Mouse (Mus musculus): ENCODE data around the gene Hoxb5. TPM values are rescaled to one million over a fixed set of nuclear protein-coding genes. Genes with fewer than 3 reads are reported as not detected.
A peak's percentile ranks its signal among the peaks of the same experiment; 100 is the strongest.

Hoxb5 gene
- polyA plus RNA-seq, 1 experiment from 2014 or later: 216 TPM

DNA sequence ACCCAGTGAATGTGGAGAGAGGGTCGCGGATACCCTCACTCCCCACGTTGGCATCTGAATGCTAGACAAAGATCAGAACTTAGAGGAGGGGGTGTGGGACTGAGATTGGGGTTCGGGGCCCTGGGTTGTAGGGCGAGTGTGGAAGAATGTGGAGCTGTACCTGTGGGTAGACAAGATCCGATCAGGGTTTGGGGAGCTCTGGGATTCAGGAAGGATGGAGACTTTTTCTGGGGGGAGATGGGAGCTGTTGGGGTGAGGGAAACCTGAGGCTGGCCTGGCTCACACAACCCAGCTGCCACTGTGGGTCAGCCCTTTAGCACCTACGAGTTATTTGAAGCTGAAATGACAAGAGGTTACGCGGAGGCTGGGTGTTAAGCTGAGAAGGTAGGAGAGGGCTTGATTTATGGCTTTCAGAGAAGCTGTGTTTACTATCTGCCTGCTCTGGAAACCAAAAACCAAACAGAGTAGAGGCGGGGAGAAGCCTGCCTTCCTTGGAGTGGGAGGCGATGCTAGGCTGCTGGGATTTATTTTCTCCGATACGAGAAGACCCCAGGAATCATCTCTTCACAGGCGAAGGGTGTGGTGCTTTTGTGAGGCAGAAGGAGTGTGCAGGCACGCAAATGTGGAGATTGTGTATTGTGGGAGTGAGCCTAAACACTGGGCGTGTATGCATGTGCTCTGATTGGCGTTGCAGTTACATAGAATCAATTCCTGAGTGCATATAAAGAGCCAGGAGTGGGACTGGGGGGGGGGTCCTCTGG lies 30.3 kb downstream of the Hoxb5 start:
- Histone ChIP-seq H3K9ac (peak overlapping the region; percentile 99), H3K27ac (peak overlapping the region; percentile 100), H3K4me2 (peak overlapping the region; percentile 83), H3K9me3 (no peaks in the 10 kb centered on the region), H3K27me3 (peaks cover 99% of the 10 kb centered on the region), H3K36me3 (no peaks in the 10 kb centered on the region; the same call in 1 of the 2 replicates), H3K4me1 (replicated peaks) (peaks cover 38% of the 10 kb centered on the region), H3K4me3 (peak overlapping the region; percentile 57)
- WGBS: 2% methylated on average over 17 of the region's 17 CpGs
- ATAC-seq (ENCODE audit: low FRiP score): no peak

DNA sequence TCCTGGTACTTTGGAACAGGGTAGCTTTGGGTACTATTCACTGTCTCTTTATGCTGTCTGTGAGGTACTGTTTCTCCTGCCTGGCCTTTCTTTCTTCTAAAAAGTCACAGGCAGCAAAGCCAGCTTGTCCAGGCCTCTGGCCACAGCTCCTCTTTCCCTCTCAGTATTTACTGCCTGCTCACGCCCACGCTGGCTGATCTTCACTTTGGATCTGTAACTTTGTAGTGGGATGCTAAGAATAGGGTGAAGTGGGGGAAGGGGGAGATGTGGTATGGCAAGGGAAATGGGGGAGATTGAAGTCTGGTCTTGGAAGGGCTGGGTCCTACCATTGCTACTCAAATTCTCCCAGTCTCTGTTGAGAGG lies 30.8 kb downstream of the Hoxb5 start:
- ATAC-seq (ENCODE audit: low FRiP score): no peak
- Histone ChIP-seq H3K27ac (peak overlapping the region; percentile 100), H3K9ac (peak overlapping the region; percentile 99), H3K4me1 (replicated peaks) (peaks cover 43% of the 10 kb centered on the region), H3K9me3 (no peaks in the 10 kb centered on the region), H3K27me3 (peaks cover 99% of the 10 kb centered on the region), H3K4me2 (peak overlapping the region; percentile 83), H3K4me3 (peak overlapping the region; percentile 57), H3K36me3 (no peaks in the 10 kb centered on the region; the same call in 1 of the 2 replicates)
- WGBS: 8% methylated on average over 2 of the region's 2 CpGs

DNA sequence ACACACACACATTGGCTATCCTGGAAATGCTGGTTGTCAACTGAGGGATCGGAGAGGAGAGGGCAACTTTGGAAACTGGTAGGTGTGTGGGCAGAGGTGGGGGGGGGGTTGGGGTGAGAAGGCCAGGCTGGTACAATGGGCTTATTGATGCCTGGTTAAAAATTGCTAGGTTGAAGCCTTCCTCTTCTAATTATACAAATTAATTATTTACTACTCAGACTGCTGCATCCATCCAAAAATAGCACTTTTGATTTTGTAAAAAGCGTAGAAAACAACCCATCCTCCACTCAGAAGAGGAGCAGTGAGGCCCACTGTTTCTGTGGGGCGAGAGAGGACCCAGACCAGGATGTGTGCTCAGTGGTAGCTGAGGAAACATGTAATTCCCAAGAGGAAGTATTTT lies 31.9 kb downstream of the Hoxb5 start:
- H3K9me3 ChIP-seq: no peaks in the 10 kb centered on the region
- peak; percentile 3; the same call in 1 of the 2 replicates for ATAC-seq (ENCODE audit: low FRiP score)
- peaks cover 51% of the 10 kb centered on the region for H3K4me1 ChIP-seq (replicated peaks)
- peak overlapping the region; percentile 57 for H3K4me3 ChIP-seq
- peaks cover 99% of the 10 kb centered on the region for H3K27me3 ChIP-seq
- WGBS: 22% methylated on average over 3 of the region's 3 CpGs
- no peaks in the 10 kb centered on the region; the same call in 1 of the 2 replicates for H3K36me3 ChIP-seq
- H3K9ac ChIP-seq: peak overlapping the region; percentile 99
- H3K4me2 ChIP-seq: peak overlapping the region; percentile 83
- H3K27ac ChIP-seq: peak overlapping the region; percentile 100

DNA sequence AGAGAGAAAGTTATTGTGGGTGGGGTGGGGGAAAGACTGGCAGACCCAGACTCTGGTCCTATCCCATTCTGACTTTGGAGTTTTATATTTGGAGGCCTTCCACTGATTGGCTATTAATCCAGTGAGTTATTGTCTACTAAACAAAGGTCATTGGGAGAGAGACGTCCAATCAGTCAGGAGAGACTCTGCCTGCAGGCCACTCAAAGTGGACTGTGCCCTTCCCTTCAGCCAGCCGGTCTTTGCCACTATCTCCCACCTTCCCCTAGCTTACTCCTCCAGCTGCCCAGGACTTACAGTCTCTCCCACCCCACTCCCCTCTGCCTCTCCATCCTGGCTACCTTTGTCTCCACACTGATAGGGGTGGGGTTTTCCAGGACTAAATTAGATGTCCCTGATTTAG lies 33.5 kb downstream of the Hoxb5 start:
- Histone ChIP-seq H3K27me3 (peaks cover 95% of the 10 kb centered on the region), H3K4me3 (peak overlapping the region; percentile 57), H3K36me3 (no peaks in the 10 kb centered on the region; the same call in 1 of the 2 replicates), H3K4me2 (peak overlapping the region; percentile 83), H3K9me3 (no peaks in the 10 kb centered on the region), H3K27ac (peak overlapping the region; percentile 100), H3K9ac (peak overlapping the region; percentile 99), H3K4me1 (replicated peaks) (peaks cover 44% of the 10 kb centered on the region)
- no peak for ATAC-seq (ENCODE audit: low FRiP score)
- 3% methylated on average over 2 of the region's 2 CpGs for WGBS

DNA sequence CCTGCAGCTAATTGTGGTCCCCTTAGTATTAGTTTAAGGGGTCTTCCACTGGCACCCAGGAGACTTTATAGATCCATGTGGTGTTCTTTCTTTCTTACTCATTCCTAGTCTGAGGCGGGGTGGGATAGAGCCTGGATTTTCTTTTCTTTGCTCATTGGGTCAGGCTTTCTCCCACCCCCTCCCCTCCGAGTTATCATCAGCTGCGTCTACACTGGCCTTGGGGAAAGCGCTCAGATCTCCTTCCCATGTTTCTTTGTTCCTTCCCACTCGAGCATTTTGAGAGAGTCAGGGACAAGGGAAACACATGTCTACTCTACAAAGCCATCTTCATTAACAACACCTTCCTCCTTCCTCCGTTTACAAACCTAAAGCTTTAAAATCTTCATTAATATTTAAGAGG lies 33.9 kb downstream of the Hoxb5 start:
- Histone ChIP-seq H3K27me3 (peaks cover 95% of the 10 kb centered on the region), H3K27ac (peak overlapping the region; percentile 100), H3K9ac (peak overlapping the region; percentile 99), H3K4me1 (replicated peaks) (peaks cover 42% of the 10 kb centered on the region), H3K36me3 (no peaks in the 10 kb centered on the region; the same call in 1 of the 2 replicates), H3K4me2 (peak overlapping the region; percentile 83), H3K4me3 (peak overlapping the region; percentile 57), H3K9me3 (no peaks in the 10 kb centered on the region)
- ATAC-seq (ENCODE audit: low FRiP score): no peak
- WGBS: 1% methylated on average over 6 of the region's 6 CpGs

DNA sequence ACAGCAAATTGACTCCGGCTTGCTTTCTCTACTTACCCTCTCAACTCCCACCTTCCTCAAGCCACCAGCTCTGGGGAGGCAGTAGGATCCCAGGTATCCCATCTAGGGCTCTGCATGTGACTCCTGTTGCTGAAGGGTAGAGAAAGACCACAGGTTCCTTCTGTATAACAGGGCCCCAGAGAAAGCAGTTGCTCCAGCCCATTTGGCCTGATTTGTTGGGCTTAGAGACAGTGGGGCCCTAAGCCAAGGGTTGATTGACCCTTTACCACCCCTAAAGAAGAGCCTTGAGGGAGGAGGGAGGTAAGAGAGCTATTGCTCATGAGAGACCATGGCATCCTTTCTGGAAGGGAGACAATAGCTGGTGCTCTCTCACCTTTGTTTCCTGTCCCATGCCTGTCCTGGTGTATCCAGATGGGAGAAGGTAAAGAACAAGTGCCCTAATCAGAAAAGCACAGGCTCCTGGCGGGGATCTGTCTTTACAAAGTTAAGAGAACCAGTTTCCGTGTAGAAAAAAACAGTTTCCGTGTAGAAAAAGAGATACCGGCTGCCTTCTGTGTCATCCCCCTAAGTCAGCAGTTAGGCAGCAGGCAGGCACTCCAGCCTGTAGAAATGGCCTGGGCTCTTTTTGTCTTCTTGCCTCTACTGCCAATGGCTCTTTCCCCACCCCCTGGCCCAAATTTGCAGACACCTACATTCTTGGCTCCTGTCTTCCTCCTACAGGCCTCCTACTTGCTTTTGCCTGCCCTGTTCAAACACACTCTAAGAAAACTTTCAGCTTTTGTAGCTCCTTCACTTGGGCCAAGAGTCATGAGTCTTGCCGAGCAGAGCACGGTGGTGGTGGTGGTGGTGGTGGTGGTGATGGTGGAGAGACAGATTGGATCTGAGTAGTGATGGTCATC lies 36.1 kb downstream of the Hoxb5 start:
- H3K9ac ChIP-seq: peak overlapping the region; percentile 99
- no peak for ATAC-seq (ENCODE audit: low FRiP score)
- H3K36me3 ChIP-seq: peaks cover 1% of the 10 kb centered on the region; the same call in 1 of the 2 replicates
- peak overlapping the region; percentile 100 for H3K27ac ChIP-seq
- H3K27me3 ChIP-seq: peaks cover 84% of the 10 kb centered on the region
- peak overlapping the region; percentile 83 for H3K4me2 ChIP-seq
- WGBS: 16% methylated on average over 7 of the region's 7 CpGs
- peaks cover 55% of the 10 kb centered on the region for H3K4me1 ChIP-seq (replicated peaks)
- H3K9me3 ChIP-seq: no peaks in the 10 kb centered on the region
- H3K4me3 ChIP-seq: peak overlapping the region; percentile 57

DNA sequence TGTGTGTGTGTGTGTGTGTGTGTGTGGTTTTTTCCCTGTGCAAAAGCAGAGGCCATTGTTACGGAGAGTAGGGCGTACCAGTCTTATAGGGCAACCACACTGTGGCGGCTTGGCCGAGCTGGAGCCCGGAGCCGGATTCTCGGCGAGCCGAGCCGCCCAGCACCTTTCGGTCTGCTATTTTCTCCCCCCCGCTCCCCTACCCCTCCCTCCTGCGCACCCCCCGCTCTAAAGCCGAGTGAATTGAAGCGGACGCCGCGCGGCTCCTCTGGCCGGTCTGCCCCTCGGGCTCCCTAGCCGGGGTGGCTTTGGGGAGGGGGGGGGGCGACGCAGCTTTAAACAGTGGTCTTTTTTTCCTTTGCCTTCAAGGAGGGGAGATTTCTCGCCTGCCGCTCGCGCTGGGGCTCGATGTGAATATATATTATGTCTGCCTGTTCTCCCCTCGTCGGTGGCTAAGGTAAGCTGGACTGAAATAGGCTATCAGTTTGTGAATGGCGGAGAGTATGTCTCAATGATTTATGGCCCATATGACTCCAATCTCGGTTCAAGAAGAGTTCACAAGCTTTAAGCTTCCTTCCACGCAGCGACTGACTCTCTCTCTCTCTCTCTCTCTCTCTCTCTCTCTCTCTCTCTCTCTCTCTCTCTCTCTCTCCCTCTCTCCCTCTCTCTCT lies 37.7 kb downstream of the Hoxb5 start:
- no peaks in the 10 kb centered on the region for H3K9me3 ChIP-seq
- peak overlapping the region; percentile 99 for H3K9ac ChIP-seq
- H3K27ac ChIP-seq: peak overlapping the region; percentile 100
- peak overlapping the region; percentile 57 for H3K4me3 ChIP-seq
- peak overlapping the region; percentile 83 for H3K4me2 ChIP-seq
- peaks cover 63% of the 10 kb centered on the region for H3K4me1 ChIP-seq (replicated peaks)
- ATAC-seq (ENCODE audit: low FRiP score): peak; percentile 57
- H3K27me3 ChIP-seq: peaks cover 78% of the 10 kb centered on the region
- peaks cover 9% of the 10 kb centered on the region for H3K36me3 ChIP-seq
- WGBS: under 1% methylated on average over 26 of the region's 36 CpGs

DNA sequence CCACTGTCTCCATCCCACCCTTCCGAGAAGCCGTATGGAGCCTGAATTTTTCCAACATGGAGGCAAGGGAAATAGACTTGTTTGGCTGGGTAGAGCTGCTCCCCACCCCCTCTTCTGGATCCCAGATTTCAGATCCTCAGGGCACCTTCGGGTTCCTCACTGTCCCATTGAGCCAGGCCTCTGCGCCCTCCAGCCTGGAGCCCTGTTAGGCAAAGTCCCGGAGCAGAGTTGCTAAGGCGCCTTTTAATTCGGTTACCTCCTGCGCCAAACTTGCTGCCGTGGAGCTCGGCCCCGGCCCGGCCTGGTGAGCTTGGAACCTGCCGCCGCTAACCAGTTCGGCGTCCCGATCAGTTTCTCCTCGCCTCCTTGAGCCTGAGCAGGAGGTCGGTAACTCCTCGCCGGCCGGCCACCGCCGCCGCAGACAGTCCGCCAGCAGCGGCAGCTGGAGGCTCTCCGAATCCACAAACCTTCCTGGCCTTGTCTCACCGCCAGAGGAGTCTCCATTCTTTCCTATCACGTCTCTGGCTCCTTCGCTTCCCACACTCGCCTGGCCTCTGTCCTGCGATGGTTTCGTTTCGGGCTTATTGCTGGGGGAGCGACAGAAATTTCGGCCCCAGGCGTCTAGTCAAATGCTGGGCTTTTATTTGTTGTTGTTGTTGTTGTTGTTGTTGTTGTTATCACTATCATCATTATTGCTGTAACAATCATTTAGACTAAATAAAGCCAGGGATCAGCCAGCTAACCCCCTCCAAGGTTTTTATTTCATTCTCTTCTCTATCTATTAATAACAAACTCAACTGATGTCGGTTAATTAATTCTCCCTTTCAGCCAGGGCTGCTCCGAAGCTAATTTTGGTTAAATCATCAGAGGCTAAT lies 38.8 kb downstream of the Hoxb5 start:
- no peak for ATAC-seq (ENCODE audit: low FRiP score)

DNA sequence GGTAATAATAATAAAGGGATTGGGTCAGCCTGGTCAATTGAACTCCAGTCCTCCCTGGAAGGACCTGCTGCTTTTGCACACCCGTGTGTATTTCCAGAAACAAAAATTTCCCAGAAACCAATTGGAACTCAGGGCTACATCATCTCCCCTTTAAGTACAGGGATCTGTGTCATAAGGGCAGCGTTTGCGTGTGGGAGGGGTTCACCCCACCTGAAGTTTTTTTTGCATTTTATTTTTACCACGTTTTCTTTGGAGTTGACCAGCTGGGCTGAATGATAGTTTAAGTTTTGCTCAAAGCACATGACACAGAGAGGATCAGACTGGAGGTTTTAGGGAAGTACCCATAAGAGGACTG lies 39.4 kb downstream of the Hoxb5 start:
- H3K4me1 ChIP-seq (replicated peaks): peaks cover 67% of the 10 kb centered on the region
- H3K4me3 ChIP-seq: peak overlapping the region; percentile 57
- WGBS: under 1% methylated on average over 4 of the region's 4 CpGs
- H3K27me3 ChIP-seq: peaks cover 73% of the 10 kb centered on the region
- peak overlapping the region; percentile 99 for H3K9ac ChIP-seq
- H3K27ac ChIP-seq: peak overlapping the region; percentile 100
- H3K9me3 ChIP-seq: no peaks in the 10 kb centered on the region
- H3K4me2 ChIP-seq: peak overlapping the region; percentile 83
- no peak for ATAC-seq (ENCODE audit: low FRiP score)
- peaks cover 13% of the 10 kb centered on the region for H3K36me3 ChIP-seq

More for the DNA sequence above, 38.8 kb downstream of the Hoxb5 start:
- no peaks in the 10 kb centered on the region for H3K9me3 ChIP-seq
- peak overlapping the region; percentile 100 for H3K27ac ChIP-seq
- H3K27me3 ChIP-seq: peaks cover 76% of the 10 kb centered on the region
- H3K9ac ChIP-seq: peak overlapping the region; percentile 99
- H3K4me2 ChIP-seq: peak overlapping the region; percentile 83
- peaks cover 13% of the 10 kb centered on the region for H3K36me3 ChIP-seq
- under 1% methylated on average over 40 of the region's 40 CpGs for WGBS
- peak overlapping the region; percentile 57 for H3K4me3 ChIP-seq
- H3K4me1 ChIP-seq (replicated peaks): peaks cover 64% of the 10 kb centered on the region

DNA sequence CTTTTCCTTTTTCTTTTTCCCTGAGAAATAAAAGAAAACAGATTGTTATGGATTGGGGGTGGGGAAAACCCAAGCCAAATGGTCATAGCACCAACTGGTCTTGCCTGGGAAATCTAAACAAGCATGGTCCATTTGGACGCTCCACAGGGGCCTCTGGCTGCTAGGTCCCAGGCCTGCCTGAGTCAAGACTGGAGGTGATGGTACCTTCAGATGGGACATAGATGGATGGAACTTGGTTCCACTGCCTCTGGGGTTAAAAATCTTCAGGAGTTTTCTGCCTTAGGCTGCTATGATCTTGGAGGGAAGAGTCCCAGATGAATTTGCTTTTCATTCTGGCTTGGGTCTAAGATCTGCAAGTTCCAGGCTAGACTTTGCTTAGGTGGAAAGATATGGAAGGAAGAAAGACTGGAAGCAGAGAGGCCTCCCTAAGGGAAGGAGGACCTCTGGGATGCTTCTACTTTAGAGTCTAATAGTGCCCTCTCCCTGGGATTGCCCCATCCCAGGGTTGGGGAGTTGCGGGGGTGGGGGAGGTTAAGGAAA lies 40.1 kb downstream of the Hoxb5 start:
- Histone ChIP-seq H3K4me3 (peak overlapping the region; percentile 57), H3K27me3 (peaks cover 69% of the 10 kb centered on the region), H3K4me1 (replicated peaks) (peaks cover 69% of the 10 kb centered on the region), H3K27ac (peak overlapping the region; percentile 100), H3K36me3 (peaks cover 13% of the 10 kb centered on the region), H3K4me2 (peak overlapping the region; percentile 83), H3K9me3 (no peaks in the 10 kb centered on the region), H3K9ac (peak overlapping the region; percentile 99)
- ATAC-seq (ENCODE audit: low FRiP score): no peak
- WGBS: 10% methylated on average over 2 of the region's 2 CpGs
